Mouse (Mus musculus) c-Kit-positive CD71-positive TER-119-positive erythroid progenitor cells, embryonic 14.5 days (primary cell): Measurements from ENCODE around the gene Tet2.
"Not testable (repeated sequence)": the region's sequence is repeated elsewhere in the genome, so short reads cannot be mapped to it uniquely, and the experiment has no call there.

Experiments used
- DNase-seq: peaks from one replicate; pipeline ENCODE4 v3.0.0-alpha.2; 2013; ENCODE audit warnings: low spot score

Tet2 gene

DNA sequence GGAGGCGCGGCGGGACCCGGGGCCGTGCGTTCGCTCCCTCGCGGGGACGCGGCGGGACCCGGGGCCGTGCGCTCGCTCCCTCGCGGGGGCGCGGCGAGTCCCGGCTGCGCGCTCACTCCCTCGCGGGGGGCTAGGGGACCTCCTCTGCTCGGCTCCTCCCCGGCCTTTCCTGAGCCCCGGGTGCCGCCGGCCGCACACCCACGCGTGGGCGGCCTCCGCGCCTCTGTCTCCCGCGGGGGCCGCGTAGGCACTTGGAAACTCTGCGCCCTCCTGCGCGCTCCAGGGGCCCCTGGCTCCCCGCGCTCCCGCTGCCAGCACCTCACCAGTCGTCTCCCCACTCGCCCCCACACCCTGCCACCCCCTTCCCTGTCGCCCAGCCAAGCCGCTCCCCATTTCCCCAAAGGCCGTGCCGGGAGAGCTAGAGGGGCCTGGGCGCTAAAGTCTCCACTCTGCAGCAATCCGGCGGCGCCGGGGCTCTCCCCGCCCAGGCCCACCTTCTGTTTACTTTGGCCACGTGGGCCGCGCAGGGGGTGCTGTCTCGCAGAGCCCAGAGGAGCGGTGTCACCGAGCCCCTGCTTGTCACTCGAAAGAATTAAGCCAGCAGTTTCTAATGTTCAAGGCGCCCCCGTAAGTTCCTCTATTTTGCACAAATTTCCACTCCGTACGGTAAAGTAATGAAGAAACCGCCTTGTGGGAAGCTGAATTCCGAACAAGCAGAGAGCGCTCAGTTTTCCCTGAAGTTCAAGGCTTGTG is at the start of gene Tet2:
Tet2 (minus strand) TSS at position 589 of the 753 bp plus-strand sequence.
- DNase-seq: no peak

DNA sequence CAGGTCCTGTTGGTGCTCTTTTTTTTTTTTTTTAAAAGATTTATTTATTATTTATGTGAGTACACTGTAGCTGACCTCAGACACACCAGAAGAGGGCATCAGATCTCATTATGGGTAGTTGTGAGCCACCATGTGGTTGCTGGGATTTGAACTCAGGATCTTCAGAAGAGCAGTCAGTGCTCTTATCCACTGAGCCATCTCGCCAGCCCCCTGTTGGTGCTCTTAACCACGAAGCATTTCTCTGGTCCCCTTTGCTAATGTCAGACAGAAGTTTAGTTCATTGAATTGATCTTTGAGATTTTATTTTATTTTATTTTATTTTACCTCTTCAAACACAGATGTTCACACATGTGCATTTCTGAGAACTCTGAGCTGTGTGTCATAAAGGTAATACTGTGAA is 48.1 kb upstream of the Tet2 start:
- DNase-seq: not testable (repeated sequence)

GRCm38 (mm10) chr3:133590506-133591152 is 45.7 kb upstream of the Tet2 start:
- DNase-seq: no peak

GRCm38 (mm10) chr3:133585010-133585409 is 40.1 kb upstream of the Tet2 start:
- DNase-seq: no peak

GRCm38 (mm10) chr3:133583411-133584025 is 38.6 kb upstream of the Tet2 start:
- DNase-seq: no peak

GRCm38 (mm10) chr3:133582969-133583368 is 38.0 kb upstream of the Tet2 start:
- DNase-seq: no peak

GRCm38 (mm10) chr3:133582096-133582495 is 37.2 kb upstream of the Tet2 start:
- DNase-seq: no peak

- no peak for DNase-seq
Measured at GRCm38 (mm10) chr3:133581541-133581940, 36.6 kb upstream of the Tet2 start.

GRCm38 (mm10) chr3:133579671-133580070 is 34.7 kb upstream of the Tet2 start:
- DNase-seq: no peak

- no peak for DNase-seq
Measured at GRCm38 (mm10) chr3:133579140-133579539, 34.2 kb upstream of the Tet2 start.

- DNase-seq: no peak
Measured at GRCm38 (mm10) chr3:133574969-133575368, 30.0 kb upstream of the Tet2 start.

DNA sequence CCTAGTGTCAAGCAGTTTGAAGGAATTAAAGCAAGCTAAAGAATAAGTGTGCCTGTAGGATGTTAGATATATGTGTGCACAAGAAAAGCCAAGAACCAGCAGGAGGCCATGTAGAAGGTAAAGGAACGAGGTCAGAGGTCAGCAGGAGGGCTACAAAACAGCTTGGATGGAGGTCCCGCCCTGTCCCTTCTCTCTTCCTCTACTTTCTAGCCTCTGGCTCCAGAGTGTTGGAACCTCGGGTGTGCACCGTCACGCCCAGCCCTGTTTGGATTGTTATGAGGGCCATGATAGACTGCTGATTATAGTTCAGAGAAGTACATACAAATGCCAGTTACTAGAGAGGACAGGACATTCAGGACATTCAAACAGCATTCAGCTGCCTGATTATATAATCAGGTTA is 27.0 kb upstream of the Tet2 start:
- DNase-seq: no peak

DNA sequence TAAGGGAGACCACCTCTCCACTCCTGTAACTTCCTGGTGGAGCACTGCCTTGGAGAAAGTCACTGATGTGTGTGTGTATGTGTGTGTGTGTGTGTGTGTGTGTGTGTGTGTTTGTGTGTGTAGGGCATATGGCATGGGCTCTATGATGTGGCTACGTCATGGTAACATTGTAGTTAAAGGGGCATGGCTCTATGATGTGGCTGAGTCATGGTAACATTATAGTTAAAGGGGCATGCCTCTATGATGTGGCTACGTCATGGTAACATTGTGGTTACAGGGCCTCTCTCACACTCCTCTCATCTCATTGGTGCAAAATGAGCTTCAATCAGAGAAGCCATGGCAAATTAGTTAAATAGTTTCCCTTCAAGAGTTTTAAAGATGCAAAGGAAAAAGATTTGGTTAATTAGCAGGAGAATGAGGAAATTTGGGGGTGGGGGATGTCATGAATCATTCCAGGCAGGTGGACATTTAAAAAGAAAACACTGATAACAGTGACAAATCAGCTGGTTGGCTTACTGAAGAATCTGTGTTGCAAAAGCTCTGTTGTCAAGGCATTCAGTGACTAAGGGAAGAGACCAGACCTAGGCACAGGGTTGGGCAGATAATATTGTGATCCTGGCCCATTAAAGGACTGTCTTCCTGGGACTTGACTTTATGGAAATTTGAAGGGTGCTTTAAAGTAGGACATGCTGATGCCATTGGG is 18.7 kb upstream of the Tet2 start:
- no peak for DNase-seq

GRCm38 (mm10) chr3:133559413-133560114 is 14.6 kb upstream of the Tet2 start:
- no peak for DNase-seq

- no peak for DNase-seq
Measured at GRCm38 (mm10) chr3:133557602-133558001, 12.7 kb upstream of the Tet2 start.

DNA sequence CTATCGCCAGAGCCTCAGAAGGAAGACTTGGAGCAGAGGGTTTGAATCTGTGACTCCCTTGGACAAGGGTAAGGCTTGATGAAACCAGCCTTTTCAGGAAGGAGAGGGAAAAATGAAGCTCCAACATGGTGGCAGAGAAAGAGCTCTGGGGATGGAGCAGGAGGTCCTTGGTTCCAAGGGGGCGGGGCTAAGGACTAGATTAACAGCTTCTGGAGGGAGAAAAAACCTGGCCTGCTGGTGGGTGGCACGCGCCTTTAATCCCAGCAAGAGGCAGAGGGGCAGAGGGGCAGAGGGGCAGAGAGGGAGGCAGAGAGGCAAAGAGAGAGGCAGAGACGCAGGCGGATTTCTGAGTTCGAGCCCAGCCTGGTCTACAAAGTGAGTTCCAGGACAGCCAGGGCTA is 12.2 kb upstream of the Tet2 start:
- no peak for DNase-seq

DNA sequence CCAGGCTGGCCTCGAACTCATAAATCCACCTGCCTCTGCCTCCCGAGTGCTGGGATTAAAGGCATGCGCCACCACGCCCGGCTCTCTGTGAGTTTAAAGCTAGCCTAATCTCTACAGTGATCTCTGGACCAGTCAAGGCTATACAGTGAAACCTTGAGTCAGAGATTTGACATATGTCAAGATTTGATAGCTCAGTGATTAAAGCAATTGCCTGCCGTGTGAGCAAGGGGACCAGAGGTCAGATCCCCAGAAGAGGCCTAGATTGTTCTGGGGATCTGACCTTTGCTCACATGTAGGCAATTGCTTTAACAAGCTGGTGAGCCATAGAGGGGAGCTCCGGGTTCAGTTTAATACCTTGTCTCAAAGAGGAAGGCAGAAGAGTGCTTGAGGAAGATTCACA is 10.4 kb upstream of the Tet2 start:
- DNase-seq: no peak

DNA sequence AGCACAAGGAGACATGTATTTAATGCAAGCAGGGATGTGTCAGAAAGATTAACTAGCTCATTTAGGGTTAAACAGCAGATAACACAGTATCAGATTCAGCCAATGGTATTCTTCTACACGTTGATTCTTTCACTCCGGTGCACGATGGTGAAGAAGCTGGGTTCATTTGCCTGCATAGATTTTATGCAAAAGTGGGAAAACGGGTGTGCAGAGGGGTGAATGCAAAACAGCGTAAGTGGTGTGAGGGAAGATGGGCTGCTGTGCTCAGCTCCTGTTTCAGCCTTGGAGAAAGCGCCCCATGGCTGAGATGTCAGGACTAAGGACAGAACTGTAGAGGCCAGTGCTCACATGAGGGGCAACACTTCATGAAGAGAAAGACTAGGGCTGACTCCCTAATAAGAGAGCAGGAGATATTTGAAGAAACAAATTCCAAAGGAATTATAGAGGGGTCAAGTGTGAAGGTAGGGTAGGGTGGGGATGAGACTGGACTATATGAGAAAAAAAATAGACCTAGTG is 9.7 kb upstream of the Tet2 start:
- DNase-seq: no peak

GRCm38 (mm10) chr3:133554092-133554491 is 9.2 kb upstream of the Tet2 start:
- DNase-seq: no peak

GRCm38 (mm10) chr3:133551941-133552340 is 7.0 kb upstream of the Tet2 start:
- no peak for DNase-seq

GRCm38 (mm10) chr3:133549385-133550170 is 4.6 kb upstream of the Tet2 start:
- no peak for DNase-seq
